Mouse (Mus musculus): ENCODE data around the gene Trpc7. TPM values are rescaled to one million over a fixed set of nuclear protein-coding genes. Genes with fewer than 3 reads are reported as not detected.
A peak's percentile ranks its signal among the peaks of the same experiment; 100 is the strongest.

Gene Trpc7
- not detected in 2 replicates for polyA plus RNA-seq (2016; fragmentation: Nextera tagmentation; extraction: Ambion mirVana)

- H3K27ac ChIP-seq = no peak within 1 kb of the TSS
- 80% methylated on average over 3 of the region's 3 CpGs for WGBS
- H3K4me3 ChIP-seq = no peak within 1 kb of the TSS
Measured at GRCm38 (mm10) chr13:56895893-56896292, at the start of gene Trpc7. TSS of gene Trpc7 (minus strand) at chr13:56895993.

DNA sequence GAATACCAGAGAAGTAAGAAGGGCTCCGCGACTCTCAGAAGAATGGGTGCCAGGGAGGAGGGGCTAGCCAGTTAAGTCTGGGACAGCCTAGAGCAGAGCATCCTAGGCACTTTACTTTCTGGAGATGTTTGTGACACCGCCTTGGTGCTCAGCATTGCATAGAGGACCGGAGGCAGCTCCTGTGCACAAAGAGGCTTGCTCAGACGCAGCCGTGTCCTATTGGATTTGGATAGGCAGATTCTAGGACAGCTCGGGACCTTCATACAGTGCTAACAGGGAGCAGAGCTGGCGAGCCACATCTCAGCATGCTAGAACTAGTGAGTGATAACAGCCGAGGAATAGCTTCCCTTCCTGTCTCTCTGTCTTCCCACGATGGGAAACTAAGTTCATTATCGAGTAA, 43.5 kb upstream of the Trpc7 start:
- Histone ChIP-seq H3K27ac (no peak overlapping the region), H3K4me3 (no peak overlapping the region), H3K9me3 (replicated peaks) (no peaks in the 10 kb centered on the region), H3K4me1 (peaks cover 4% of the 10 kb centered on the region), H3K27me3 (ENCODE audit: low read depth, poor library complexity, severe bottlenecking) (no peaks in the 10 kb centered on the region), H3K36me3 (no peaks in the 10 kb centered on the region)
- WGBS = 88% methylated on average over 11 of the region's 11 CpGs
- no peak for DNase-seq (ENCODE audit: low spot score)

More at GRCm38 (mm10) chr13:56895893-56896292, at the start of gene Trpc7:
- Histone ChIP-seq H3K4me1 (no peaks in the 10 kb centered on the region), H3K36me3 (no peaks in the 10 kb centered on the region), H3K27me3 (ENCODE audit: low read depth, poor library complexity, severe bottlenecking) (no peaks in the 10 kb centered on the region; the same call in 1 of the 2 replicates), H3K9me3 (replicated peaks) (no peaks in the 10 kb centered on the region)
- DNase-seq (ENCODE audit: low spot score) = no peak

- Histone ChIP-seq H3K36me3 (no peaks in the 10 kb centered on the region), H3K27me3 (ENCODE audit: low read depth, poor library complexity, severe bottlenecking) (no peaks in the 10 kb centered on the region), H3K9me3 (replicated peaks) (no peaks in the 10 kb centered on the region), H3K4me1 (peaks cover 4% of the 10 kb centered on the region), H3K27ac (no peak overlapping the region), H3K4me3 (no peak overlapping the region)
- 83% methylated on average over 11 of the region's 11 CpGs for WGBS
- peak; percentile 16 for DNase-seq (ENCODE audit: low spot score)
Measured at GRCm38 (mm10) chr13:56933832-56934510, 38.2 kb upstream of the Trpc7 start.

GRCm38 (mm10) chr13:56930421-56930820, 34.6 kb upstream of the Trpc7 start:
- H3K27ac ChIP-seq = no peak overlapping the region
- H3K27me3 ChIP-seq (ENCODE audit: low read depth, poor library complexity, severe bottlenecking) = no peaks in the 10 kb centered on the region
- no peak overlapping the region for H3K4me3 ChIP-seq
- no peaks in the 10 kb centered on the region for H3K9me3 ChIP-seq (replicated peaks)
- no peaks in the 10 kb centered on the region for H3K36me3 ChIP-seq
- no peaks in the 10 kb centered on the region for H3K4me1 ChIP-seq
- 96% methylated on average over 2 of the region's 2 CpGs for WGBS
- DNase-seq (ENCODE audit: low spot score) = peak; percentile 27

DNA sequence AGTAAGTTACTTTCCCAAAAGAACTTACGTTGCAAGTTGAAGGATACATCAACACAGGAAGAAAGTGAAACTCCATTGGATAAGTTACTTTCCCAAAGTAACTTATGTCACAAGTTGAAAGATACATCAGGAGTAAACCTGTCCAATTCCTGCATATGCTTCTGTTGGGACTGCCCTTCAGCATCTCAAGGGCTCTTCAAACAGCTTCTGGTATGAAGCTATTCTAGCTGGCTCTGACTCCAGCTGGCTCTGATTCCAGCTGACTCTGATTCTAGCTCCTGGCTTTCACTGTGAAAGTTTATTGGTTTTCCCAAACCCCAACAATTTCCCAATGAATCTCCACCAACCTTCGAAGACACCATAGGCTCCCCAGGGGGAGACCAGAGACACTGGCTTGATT, 27.2 kb upstream of the Trpc7 start:
- DNase-seq (ENCODE audit: low spot score) = no peak
- Histone ChIP-seq H3K9me3 (replicated peaks) (no peaks in the 10 kb centered on the region), H3K27me3 (ENCODE audit: low read depth, poor library complexity, severe bottlenecking) (no peaks in the 10 kb centered on the region), H3K27ac (no peak overlapping the region), H3K36me3 (no peaks in the 10 kb centered on the region), H3K4me3 (no peak overlapping the region), H3K4me1 (no peaks in the 10 kb centered on the region)
- WGBS = 87% methylated on average over 2 of the region's 2 CpGs

DNA sequence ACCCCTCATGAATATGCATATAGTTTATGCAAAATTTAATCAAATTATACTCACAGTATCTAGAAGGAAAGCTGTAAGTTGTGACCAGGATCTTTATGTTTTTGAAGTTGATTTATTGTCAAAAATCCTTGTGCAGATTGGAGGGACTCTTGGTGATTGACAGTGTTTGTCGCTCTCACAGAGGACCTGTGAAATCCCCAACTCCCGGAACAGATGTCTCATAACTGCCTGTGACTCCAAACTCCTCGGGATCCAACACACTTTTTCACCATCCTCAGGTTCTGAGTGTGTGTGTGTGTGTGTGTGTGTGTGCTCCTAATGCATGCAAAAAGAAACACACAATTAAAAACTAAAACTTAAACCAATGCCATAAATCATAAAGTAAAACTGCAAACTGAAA, 25.5 kb upstream of the Trpc7 start:
- H3K36me3 ChIP-seq = no peaks in the 10 kb centered on the region
- WGBS = 80% methylated on average over 3 of the region's 3 CpGs
- H3K27ac ChIP-seq = no peak overlapping the region
- no peak for DNase-seq (ENCODE audit: low spot score)
- H3K4me1 ChIP-seq = peaks cover 5% of the 10 kb centered on the region
- no peak overlapping the region for H3K4me3 ChIP-seq
- no peaks in the 10 kb centered on the region for H3K27me3 ChIP-seq (ENCODE audit: low read depth, poor library complexity, severe bottlenecking)
- no peaks in the 10 kb centered on the region for H3K9me3 ChIP-seq (replicated peaks)

DNA sequence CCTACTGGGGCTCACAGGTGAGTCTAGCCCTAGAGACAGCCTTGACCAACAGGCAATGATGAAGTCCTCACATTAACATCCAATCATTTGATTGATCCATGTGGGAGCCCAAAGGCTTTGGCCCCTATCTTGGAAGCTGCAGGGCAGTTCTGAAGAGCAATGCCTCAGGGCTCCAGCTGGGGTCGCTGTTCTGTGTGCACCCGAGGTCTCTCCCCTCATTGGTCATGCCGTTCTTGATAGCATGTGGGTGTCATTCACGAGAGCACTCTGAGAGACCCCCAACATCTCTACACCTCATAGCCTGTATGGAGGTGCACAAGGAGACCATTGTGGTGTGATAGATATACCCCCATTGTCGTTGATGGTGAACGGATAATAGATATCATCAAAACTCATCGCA, 18.9 kb upstream of the Trpc7 start:
- DNase-seq (ENCODE audit: low spot score) = no peak
- H3K4me1 ChIP-seq = peaks cover 8% of the 10 kb centered on the region
- H3K27ac ChIP-seq = no peak overlapping the region
- H3K4me3 ChIP-seq = no peak overlapping the region
- no peaks in the 10 kb centered on the region for H3K9me3 ChIP-seq (replicated peaks)
- H3K36me3 ChIP-seq = no peaks in the 10 kb centered on the region
- no peaks in the 10 kb centered on the region for H3K27me3 ChIP-seq (ENCODE audit: low read depth, poor library complexity, severe bottlenecking)
- 89% methylated on average over 7 of the region's 7 CpGs for WGBS

DNA sequence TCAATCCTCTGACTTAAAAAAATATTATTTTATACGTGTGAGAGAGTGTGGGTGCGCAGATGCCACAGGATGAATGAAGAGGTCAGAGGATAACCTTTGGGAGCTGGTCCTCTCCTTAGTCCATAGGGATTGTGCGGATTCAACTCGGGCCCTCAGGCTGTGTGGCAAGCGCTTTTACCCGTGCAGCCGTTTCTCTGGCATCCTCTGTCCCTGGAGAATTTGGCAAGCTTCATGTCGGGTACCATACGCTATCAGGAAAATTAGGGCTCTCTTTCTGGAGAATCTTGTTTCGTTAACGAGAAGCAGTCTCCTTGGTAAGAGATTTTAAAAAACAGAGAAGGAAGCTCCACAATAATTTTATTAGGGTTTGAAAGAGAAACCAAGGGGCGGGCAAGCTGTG, 15.3 kb upstream of the Trpc7 start:
- Histone ChIP-seq H3K36me3 (no peaks in the 10 kb centered on the region), H3K27me3 (ENCODE audit: low read depth, poor library complexity, severe bottlenecking) (no peaks in the 10 kb centered on the region), H3K4me3 (no peak overlapping the region), H3K27ac (no peak overlapping the region), H3K4me1 (peaks cover 10% of the 10 kb centered on the region), H3K9me3 (replicated peaks) (no peaks in the 10 kb centered on the region)
- 85% methylated on average over 12 of the region's 12 CpGs for WGBS
- no peak for DNase-seq (ENCODE audit: low spot score)

- H3K4me1 ChIP-seq = no peaks in the 10 kb centered on the region
- H3K9me3 ChIP-seq (replicated peaks) = no peaks in the 10 kb centered on the region
- H3K36me3 ChIP-seq = no peaks in the 10 kb centered on the region
- H3K4me3 ChIP-seq = no peak overlapping the region
- no peak overlapping the region for H3K27ac ChIP-seq
- DNase-seq (ENCODE audit: low spot score) = peak; percentile 90
- no peaks in the 10 kb centered on the region; the same call in 1 of the 2 replicates for H3K27me3 ChIP-seq (ENCODE audit: low read depth, poor library complexity, severe bottlenecking)
- WGBS = 4% methylated on average over 17 of the region's 17 CpGs
Measured at GRCm38 (mm10) chr13:56895386-56895785, 407 bp downstream of the Trpc7 start.

- 89% methylated on average over 5 of the region's 5 CpGs for WGBS
- peaks cover 8% of the 10 kb centered on the region; the same call in 1 of the 2 replicates for H3K4me1 ChIP-seq
- no peak for DNase-seq (ENCODE audit: low spot score)
- H3K36me3 ChIP-seq = no peaks in the 10 kb centered on the region
- H3K27ac ChIP-seq = no peak overlapping the region
- no peak overlapping the region for H3K4me3 ChIP-seq
- H3K27me3 ChIP-seq (ENCODE audit: low read depth, poor library complexity, severe bottlenecking) = no peaks in the 10 kb centered on the region; the same call in 1 of the 2 replicates
- no peaks in the 10 kb centered on the region for H3K9me3 ChIP-seq (replicated peaks)
Measured at GRCm38 (mm10) chr13:56894543-56894942, 1.2 kb downstream of the Trpc7 start.

DNA sequence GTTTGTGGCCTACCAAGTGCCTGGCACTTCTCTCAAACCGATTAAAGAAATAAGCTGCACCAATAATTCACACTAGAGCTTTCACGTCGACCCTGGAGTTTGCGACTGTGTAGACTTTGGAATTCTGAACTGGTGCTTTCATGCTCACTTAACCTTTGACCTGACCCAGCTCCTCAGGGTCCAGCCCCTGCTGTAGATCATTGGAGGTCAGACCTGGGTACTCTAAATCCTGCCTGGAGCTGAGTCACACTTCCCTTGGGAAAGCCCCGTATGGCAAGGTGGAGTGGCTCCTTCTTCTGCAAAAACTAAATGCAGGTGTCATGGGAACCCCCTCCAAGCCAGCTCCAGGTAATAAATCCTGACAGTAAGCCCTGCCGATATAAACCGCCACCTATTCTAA, 5.9 kb downstream of the Trpc7 start:
- Histone ChIP-seq H3K4me3 (no peak overlapping the region), H3K27me3 (ENCODE audit: low read depth, poor library complexity, severe bottlenecking) (no peaks in the 10 kb centered on the region; the same call in 1 of the 2 replicates), H3K9me3 (replicated peaks) (no peaks in the 10 kb centered on the region), H3K36me3 (no peaks in the 10 kb centered on the region), H3K4me1 (peaks cover 8% of the 10 kb centered on the region; the same call in 1 of the 2 replicates), H3K27ac (no peak overlapping the region)
- no peak for DNase-seq (ENCODE audit: low spot score)
- 23% methylated on average over 7 of the region's 7 CpGs for WGBS

DNA sequence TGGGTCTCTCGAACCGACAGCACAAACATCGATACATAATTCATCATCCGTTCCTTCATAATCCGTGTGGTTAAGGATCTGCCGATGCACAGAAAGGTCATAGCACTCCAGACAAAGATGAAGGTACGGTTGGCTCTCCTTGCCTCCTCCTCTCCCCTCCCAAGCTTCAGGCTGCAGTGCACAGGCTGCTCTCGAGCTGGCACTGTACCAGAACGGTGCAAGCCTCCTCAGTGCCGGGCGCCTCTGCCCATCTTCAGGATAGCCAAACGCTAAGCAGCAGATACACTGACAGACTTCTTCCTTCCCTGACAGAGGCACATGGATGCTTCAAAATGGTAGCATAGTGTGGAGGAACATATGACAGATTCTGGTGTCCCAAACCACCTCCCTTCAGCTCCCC, 12.9 kb downstream of the Trpc7 start:
- no peak for DNase-seq (ENCODE audit: low spot score)
- H3K36me3 ChIP-seq = no peaks in the 10 kb centered on the region
- no peak overlapping the region for H3K4me3 ChIP-seq
- no peaks in the 10 kb centered on the region for H3K4me1 ChIP-seq
- H3K9me3 ChIP-seq (replicated peaks) = no peaks in the 10 kb centered on the region
- no peaks in the 10 kb centered on the region for H3K27me3 ChIP-seq (ENCODE audit: low read depth, poor library complexity, severe bottlenecking)
- WGBS = 92% methylated on average over 12 of the region's 12 CpGs
- H3K27ac ChIP-seq = no peak overlapping the region

- WGBS = 92% methylated on average over 6 of the region's 6 CpGs
- Histone ChIP-seq H3K36me3 (no peaks in the 10 kb centered on the region), H3K27me3 (ENCODE audit: low read depth, poor library complexity, severe bottlenecking) (0 out of 2 replicates have a peak, but pooled peaks cover 3% of the 10 kb centered on the region), H3K4me1 (peaks cover 11% of the 10 kb centered on the region), H3K27ac (no peak overlapping the region), H3K9me3 (replicated peaks) (no peaks in the 10 kb centered on the region), H3K4me3 (no peak overlapping the region)
- no peak for DNase-seq (ENCODE audit: low spot score)
Measured at GRCm38 (mm10) chr13:56864567-56864966, 31.2 kb downstream of the Trpc7 start.

DNA sequence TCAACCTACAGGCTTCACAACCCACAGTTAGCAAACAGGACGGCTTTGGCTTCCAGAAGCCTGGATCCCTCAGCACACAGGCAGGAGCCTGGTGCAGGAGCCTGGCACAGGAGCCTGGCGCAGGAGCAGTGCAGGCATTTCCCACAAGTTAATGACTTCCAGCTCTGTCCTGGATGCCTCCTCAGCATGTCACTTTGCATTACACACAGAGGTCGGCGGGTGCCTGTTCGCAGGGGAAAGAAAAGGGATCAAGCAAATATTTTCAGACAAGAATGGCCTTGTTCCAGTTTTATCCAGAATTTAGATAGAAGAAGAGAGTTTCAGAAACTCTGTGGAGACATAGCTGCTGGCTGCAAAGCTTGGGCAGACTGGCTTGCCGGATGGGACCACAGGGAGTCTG, 33.8 kb downstream of the Trpc7 start:
- Histone ChIP-seq H3K27ac (no peak overlapping the region), H3K4me1 (peaks cover 11% of the 10 kb centered on the region), H3K4me3 (no peak overlapping the region), H3K27me3 (ENCODE audit: low read depth, poor library complexity, severe bottlenecking) (no peaks in the 10 kb centered on the region), H3K36me3 (no peaks in the 10 kb centered on the region), H3K9me3 (replicated peaks) (no peaks in the 10 kb centered on the region)
- 59% methylated on average over 6 of the region's 6 CpGs for WGBS
- DNase-seq (ENCODE audit: low spot score) = no peak

All from limb, embryonic 10.5 days (tissue).